Mouse (Mus musculus): ENCODE measurements around the gene Ptprk.
A peak's percentile ranks its signal among the peaks of the same experiment; 100 is the strongest.

Ptprk gene

DNA sequence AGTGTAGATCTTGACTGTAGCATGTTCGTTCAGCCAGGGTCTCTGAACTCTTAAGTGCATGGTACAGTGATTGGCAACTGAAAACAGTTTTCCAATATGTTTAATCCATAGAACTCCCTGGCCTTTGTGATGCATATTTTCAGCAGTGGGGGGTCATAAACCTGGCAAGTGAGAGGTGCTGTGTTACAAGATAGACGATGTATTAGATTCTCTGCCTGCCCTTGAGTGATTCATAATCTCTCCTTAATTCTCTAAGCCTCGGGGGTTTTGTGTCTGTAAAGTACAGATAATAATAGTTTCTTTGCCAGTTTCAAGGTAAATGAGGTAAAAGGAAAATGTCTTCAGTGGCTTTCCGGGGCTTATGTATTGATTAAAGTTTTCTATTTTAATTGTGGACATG lies 475.9 kb downstream of the Ptprk start:
- no peak for DNase-seq (ENCODE audit: low read depth)

DNA sequence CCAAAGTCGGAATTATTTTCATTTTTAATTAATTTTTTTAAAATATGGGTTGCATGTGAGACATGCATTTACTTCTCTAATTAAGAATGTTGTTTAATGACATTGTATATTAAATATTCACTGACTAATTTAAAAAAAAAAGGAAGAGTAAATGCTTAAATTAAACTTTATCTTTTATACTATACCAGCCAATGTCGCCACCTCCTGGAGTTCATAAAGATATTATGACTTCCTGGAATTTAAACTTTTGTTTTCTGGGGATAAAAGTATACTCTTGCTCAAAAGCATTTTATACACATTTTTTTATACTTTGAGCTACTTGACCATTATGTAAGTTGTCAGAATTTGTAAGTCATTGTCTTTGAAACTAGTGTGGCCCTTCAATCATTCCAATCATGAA lies 477.4 kb downstream of the Ptprk start:
- no peak for DNase-seq (ENCODE audit: low read depth)

DNA sequence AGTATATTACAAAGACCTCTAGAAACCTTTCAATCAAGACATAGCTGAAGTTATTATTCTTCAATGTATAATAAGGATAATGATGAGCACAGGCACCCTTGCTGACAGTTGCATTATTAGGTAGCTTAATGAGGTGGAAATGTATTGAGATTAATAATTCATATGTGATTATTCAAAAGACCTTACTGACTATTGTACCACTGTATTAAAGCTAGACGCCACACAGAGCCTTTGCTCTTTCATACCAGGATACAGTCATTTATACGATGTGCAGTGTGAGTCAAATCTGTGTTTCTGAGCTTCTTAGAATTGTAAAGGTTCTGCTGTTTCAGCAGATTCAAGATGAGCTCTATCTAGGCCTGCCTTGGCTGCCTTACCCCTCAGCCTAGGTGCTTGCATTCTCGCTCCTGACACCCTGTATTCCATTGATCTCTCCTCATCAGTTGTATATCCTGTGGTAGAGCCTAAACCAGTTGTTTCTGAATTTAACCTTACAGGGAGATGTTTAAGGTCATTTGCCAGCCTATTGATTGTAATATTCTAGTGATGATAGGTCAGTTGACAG lies 489.6 kb downstream of the Ptprk start:
- DNase-seq (ENCODE audit: low read depth) = peak; percentile 47

DNA sequence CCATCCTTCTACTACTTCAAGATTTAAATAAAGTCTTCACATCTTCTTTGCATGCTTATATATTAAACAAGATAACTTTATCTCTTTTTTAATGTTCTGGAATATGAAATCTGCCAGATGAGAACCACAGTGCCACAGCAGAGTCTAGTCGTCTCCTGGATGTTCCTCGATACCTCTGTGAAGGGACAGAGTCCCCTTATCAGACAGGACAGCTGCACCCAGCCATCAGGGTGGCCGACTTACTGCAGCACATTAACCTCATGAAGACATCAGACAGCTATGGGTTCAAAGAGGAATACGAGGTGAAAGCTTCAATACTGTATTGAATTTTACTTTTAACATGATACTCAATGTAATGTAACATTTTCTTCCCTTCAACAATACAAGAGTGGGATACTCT lies 491.8 kb downstream of the Ptprk start:
- peak; percentile 27 for DNase-seq (ENCODE audit: low read depth)

DNA sequence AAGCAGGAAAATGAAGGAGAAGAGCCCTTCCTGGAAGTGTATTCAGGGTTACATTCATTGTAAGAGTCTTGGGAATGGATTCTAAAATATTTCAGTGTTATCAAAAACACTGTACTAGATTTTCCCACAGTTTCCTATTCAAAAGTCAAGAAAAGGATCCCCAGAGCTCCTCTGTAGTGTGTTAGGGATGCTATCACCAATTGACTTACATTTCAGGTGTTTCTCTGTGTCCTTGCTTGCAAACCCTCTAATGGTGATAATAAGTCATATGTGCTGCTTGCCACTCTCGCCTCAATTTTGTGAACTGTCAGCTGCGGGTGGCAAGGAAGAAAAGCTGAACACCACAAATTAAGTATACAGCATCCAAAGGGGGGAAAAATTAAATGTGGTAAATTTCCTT lies 492.2 kb downstream of the Ptprk start:
- DNase-seq (ENCODE audit: low read depth) = no peak

DNA sequence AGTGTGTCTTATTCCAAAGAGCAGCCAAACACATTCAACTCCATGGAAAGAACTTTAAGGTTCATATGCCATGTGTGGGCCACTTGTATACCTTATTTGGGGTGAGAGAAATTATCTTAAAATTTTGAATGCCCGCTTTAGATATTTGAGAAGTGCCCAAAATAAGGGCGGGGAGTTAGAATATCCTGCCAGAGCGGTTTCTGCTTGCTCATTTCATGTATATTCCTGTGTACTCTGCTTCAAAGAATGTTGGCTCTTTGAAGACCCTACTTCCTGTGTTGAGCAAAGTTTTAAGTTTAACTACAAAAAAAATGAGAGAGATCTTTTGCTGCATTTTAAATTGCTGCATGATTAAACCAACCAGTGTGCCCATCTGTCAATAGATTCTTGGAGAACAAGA lies 492.8 kb downstream of the Ptprk start:
- peak; percentile 65 for DNase-seq (ENCODE audit: low read depth)

DNA sequence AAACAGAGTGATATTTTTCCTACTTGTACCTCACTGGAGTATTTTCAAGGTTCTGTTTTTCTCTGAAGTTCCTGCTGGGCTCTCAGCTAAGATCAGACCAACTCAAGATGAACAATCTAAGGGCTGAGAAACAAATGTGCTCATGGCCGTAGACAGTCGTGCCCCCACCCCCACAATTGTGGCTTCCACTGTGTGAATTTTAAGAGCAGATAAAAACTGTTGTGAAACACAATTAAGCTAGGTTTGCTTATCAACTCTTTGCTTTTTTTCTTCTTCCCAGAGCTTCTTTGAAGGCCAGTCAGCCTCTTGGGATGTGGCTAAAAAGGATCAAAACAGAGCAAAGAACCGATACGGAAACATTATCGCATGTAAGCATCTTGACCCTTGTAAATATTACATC lies 493.4 kb downstream of the Ptprk start:
- peak; percentile 45 for DNase-seq (ENCODE audit: low read depth)

DNA sequence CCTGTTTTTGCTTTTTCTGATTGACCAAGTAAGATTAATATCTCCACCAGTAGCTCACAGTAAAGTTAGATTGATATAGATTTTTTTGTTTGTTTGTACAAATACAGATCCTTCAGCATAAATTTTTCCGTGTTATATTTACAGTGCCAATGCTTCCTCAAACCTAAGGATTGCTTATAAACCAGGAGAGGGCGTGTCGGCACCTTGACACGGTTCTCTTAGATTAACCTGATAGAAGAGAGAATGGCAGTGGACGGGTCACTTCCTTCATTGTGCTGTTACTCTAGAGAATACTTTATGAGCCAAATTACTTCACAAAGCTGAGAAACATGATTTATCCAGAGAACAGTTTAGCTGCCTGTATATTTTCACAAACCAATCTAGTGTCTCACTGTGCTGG lies 505.0 kb downstream of the Ptprk start:
- DNase-seq (ENCODE audit: low read depth) = no peak

DNA sequence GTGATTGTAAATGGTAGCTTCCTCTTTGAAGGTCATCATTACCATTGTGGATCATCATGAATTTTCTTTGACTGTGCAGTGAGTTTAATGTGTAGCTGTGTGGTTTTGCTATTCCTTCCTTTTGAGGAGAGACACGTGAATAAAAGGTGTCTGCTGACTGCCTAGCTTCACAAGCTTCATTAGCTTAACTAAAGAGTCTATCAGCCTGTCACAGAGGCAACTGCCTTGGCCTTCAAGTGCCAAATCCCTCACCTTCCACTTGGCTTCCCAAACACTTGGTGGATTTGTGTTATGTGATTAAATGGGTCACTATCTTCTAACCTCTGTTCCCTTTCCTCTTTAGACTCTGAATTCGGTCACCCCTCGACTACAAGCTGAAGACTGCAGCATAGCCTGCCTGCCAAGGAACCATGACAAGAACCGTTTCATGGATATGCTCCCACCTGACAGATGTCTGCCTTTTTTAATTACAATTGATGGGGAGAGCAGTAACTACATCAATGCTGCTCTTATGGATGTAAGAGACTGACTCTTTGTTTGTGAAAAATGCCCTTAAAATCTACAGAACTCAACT lies 512.0 kb downstream of the Ptprk start:
- DNase-seq (ENCODE audit: low read depth) = no peak

DNA sequence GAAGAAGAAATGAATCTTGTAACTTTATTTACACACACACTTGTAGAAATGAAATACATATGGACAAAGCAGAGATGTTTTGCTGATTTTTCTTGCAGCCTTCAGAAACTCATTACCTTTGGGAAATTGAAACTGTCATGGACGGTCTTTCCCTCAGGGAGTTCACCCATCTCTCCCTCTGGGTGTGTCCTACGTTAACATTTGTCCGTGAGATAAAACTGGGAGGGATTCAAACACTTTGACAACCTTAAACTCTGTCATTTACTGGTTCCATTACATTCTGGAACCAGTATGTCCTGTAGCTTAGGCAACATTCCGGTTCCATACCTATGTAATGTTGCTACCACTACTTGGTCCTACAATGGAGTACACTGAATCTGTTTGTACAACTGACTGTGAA lies 513.8 kb downstream of the Ptprk start:
- no peak for DNase-seq (ENCODE audit: low read depth)

DNA sequence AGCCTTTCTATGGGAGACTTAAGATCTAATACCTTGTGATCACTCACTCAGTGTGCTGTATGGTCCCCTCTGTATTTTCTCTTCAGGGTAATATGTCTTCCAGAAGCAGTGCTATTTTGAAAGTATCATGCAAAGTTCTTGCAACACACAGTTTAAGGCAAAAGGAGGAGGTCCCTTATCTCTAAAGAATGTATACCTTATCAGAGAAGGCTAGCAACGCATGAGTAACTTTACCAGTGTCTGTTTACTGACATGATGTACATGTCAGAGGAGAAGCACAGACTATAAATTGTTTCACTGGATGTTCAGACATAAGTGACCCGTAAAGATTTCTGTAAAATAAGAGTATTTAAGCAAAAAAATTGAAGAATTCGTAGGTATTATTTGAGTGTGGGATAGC lies 516.2 kb downstream of the Ptprk start:
- DNase-seq (ENCODE audit: low read depth) = no peak

DNA sequence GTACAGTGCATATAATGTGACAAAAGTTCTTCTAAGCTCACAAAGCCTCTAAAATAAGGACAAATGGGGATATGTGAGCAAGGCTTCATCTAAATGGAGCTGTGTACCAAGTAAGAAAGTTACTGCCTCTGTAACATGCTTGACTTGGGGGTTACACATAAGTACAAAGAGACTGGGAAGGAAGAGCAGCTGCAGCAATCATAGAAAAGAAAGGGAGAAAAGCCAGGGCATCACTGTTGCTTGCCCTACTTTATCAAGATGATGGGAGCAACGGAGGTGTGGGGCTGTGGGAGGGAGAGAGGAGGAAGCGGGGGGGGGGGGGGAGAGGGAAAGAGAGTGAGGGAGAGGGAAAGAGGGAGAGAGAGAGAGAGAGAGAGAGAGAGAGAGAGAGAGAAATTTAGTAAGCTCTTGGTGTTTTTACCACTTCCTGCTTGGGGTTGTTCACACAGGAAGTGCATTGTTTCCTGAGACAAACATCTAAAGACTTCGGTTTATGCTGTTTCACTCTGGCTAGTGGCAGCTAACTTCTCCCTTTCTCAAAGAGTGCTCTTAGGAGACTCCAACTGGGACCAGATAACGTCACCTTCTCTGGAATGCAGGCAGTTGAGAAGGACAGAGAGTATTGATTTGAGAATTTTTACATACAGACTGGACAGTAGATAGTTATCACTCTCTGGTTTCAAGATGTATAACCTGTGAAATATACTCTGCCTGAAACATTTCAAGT lies 519.1 kb downstream of the Ptprk start:
- DNase-seq (ENCODE audit: low read depth) = peak; percentile 81

DNA sequence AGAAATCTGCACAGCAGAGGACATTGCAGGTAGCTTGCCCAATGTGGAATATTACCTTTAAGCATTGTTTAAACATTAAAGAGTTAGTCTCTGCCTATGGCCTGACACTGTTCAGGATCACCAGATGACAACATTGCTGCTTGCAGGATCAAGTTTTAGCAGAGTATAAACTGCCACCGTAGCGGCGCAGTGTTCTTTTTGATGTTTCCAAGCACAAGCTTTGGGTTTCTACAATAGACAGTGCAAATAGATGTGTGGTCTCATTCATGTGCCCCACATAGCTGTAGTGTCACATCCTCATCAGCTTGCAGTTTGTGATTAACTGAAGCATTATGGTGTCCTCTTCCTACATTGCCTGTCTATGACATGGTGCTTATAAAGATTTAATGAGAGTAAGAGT lies 522.3 kb downstream of the Ptprk start:
- DNase-seq (ENCODE audit: low read depth) = no peak

DNA sequence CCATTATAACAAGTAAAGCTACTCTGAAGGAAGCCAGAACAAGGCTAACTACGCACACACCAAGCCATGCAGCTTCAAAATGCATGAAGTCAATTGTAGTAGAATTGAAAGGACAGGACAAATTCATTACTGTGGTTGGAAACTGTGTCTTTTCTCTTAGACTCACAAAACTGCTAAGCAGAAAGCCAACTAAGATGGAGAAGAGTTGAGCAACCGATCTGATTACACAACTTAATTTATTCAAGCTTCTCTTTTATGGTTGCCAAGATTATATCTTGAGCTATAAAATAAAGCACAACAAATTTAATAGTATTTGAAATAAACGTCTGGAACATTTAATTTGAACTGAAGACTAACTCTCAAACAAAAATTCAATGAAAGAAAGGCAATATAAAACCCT lies 534.5 kb downstream of the Ptprk start:
- no peak for DNase-seq (ENCODE audit: low read depth)

DNA sequence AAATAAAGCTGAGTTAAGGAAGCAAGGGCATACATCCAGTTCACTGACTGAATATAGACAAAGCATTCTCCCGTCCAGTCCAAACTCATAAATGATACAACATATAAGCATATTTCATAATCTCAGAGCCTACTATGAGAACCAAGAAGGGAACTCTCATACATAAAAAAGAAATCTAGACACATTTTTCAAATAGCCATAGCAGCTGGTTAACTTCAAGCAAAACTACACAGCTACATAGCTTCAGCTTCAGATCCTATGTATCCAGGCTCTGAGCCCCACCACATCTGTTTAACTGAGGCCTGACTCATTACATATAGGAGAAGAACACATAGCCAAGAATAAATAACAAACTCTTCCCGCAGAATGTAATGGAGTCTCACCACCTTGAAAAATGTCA lies 539.8 kb downstream of the Ptprk start:
- no peak for DNase-seq (ENCODE audit: low read depth)

DNA sequence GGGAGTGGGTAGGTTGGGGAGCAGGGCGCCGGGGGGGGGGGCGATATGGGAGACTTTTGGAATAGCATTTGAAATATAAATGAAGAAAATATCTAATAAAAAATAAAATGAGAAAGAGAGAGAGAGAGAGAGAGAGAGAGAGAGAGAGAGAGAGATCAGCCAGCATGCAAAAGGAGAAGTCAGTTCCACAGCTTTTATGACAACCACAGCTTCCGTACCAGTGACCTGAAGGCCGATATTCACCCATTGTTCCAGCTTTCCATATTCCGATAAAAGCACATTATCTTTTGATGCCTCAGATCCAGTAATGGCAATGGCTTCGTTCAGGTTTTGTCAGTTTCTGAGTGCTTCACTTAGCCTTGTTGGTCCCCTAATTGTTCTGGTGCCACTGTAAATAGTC lies 542.6 kb downstream of the Ptprk start:
- no peak for DNase-seq (ENCODE audit: low read depth)

DNA sequence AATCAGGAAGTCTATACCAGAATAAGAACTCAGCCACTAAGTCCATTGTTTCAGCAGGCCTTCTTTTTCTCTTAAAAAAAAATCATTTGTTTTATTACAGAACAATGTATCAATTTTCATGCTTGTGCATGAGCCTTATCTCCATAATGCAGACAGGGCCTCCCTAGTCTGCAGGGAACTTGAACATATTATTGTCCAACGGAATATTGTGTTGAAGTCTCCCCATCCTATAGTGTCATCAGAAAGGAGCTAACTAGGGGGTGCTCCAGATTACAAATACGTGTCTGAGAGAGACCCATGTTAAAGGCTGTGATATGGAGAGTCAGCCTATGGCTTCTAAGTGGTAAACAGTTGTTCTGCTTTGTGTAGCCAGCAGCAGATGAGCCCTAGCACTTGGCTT lies 543.4 kb downstream of the Ptprk start:
- no peak for DNase-seq (ENCODE audit: low read depth)

DNA sequence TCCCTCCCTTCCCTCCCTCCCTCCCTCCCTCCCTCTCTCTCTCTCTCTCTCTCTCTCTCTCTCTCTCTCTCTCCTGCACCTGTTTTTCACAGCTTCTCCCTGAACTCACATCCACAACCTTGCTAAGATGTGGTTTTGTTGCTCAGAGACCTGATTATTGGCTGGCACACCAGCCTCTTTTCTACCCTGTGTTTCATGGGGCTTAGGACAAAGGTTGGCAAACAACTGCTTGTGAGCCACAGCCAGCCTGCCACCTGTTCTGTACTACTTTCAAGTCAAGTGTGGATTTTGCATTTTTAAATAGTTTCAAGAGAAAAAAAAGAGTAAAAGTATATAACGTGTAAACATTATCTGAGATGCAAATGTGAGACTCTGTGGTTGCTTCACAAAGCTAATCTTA lies 544.8 kb downstream of the Ptprk start:
- DNase-seq (ENCODE audit: low read depth) = no peak

DNA sequence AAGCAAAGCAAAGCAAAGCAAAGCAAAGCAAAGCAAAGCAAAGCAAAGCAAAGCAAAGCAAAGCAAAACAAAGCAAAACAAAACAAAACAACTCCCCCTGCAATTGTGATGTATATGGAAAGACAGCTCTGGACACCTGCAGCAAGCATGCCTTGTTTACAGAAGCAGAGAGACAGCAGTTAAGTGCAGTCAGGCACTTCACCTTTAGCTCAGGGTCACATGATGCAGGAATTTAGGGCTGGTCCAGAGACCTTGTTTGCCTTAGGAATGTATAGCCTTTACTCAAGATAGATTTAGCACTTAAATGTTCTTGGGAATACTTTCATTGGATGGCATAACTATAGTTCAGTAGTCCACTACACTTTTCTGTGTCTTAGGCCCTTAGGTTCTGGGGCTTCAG lies 561.5 kb downstream of the Ptprk start:
- DNase-seq (ENCODE audit: low read depth) = no peak

DNA sequence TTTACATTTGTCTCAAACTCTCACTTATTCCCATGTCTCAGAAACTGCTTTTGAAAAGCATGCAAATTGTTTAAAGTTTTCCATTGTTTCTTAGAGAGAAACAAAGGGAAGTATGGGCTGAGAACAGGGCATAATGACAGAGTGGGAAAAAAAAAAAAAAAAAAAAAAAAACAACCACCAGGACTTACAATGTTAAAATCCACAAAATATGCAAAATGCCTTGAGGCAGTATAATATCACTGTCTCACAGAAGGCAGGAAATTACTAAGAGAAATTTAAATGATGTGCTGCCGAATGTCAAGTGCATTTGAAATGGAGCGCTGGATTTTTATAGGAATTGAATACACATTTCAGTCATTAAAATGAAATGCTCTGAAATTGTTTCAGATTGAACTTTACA lies 567.3 kb downstream of the Ptprk start:
- no peak for DNase-seq (ENCODE audit: low read depth)
